Mouse (Mus musculus): Measurements from ENCODE around the gene Acadl.

Gene Acadl

GRCm38 (mm10) chr1:66839135-66839534 is 23.9 kb downstream of the Acadl start:
- no peak for DNase-seq (ENCODE audit: low read depth, low spot score)

- no peak for DNase-seq (ENCODE audit: low read depth, low spot score)
These were observed 24.7 kb downstream of the Acadl start for GRCm38 (mm10) chr1:66838184-66839042.

- no peak for DNase-seq (ENCODE audit: low read depth, low spot score)
These were observed 25.9 kb downstream of the Acadl start for GRCm38 (mm10) chr1:66837207-66837606.

GRCm38 (mm10) chr1:66832636-66833165 is 30.4 kb downstream of the Acadl start:
- no peak for DNase-seq (ENCODE audit: low read depth, low spot score)

- DNase-seq (ENCODE audit: low read depth, low spot score), result no peak
These were observed 31.1 kb downstream of the Acadl start for GRCm38 (mm10) chr1:66831824-66832600.

- no peak for DNase-seq (ENCODE audit: low read depth, low spot score)
These were observed 33.5 kb downstream of the Acadl start for GRCm38 (mm10) chr1:66829400-66830080.

- DNase-seq (ENCODE audit: low read depth, low spot score), result no peak
These were observed 41.1 kb downstream of the Acadl start for GRCm38 (mm10) chr1:66821966-66822365.

- no peak for DNase-seq (ENCODE audit: low read depth, low spot score)
These were observed 42.8 kb downstream of the Acadl start for GRCm38 (mm10) chr1:66820241-66820640.

GRCm38 (mm10) chr1:66817865-66818315 is 45.2 kb downstream of the Acadl start:
- no peak for DNase-seq (ENCODE audit: low read depth, low spot score)

GRCm38 (mm10) chr1:66817453-66817839 is 45.6 kb downstream of the Acadl start, which contains the start of gene Kansl1l:
Gene Kansl1l (minus strand): TSS chr1:66817562.
- DNase-seq (ENCODE audit: low read depth, low spot score), result peak; percentile 76

- DNase-seq (ENCODE audit: low read depth, low spot score), result peak; percentile 84
These were observed 46.1 kb downstream of the Acadl start for GRCm38 (mm10) chr1:66816837-66817452.

- peak; percentile 8 for DNase-seq (ENCODE audit: low read depth, low spot score)
These were observed 46.9 kb downstream of the Acadl start for GRCm38 (mm10) chr1:66815941-66816777.

GRCm38 (mm10) chr1:66814756-66815155 is 48.3 kb downstream of the Acadl start:
- no peak for DNase-seq (ENCODE audit: low read depth, low spot score)

- no peak for DNase-seq (ENCODE audit: low read depth, low spot score)
These were observed 49.9 kb downstream of the Acadl start for GRCm38 (mm10) chr1:66813191-66813590.

- no peak for DNase-seq (ENCODE audit: low read depth, low spot score)
These were observed 56.3 kb downstream of the Acadl start for GRCm38 (mm10) chr1:66806821-66807220.

- DNase-seq (ENCODE audit: low read depth, low spot score), result no peak
These were observed 57.7 kb downstream of the Acadl start for GRCm38 (mm10) chr1:66805408-66805807.

GRCm38 (mm10) chr1:66804710-66805109 is 58.4 kb downstream of the Acadl start:
- DNase-seq (ENCODE audit: low read depth, low spot score), result no peak

- DNase-seq (ENCODE audit: low read depth, low spot score), result no peak
These were observed 65.1 kb downstream of the Acadl start for GRCm38 (mm10) chr1:66797962-66798361.

GRCm38 (mm10) chr1:66792838-66793466 is 70.1 kb downstream of the Acadl start:
- DNase-seq (ENCODE audit: low read depth, low spot score), result no peak

GRCm38 (mm10) chr1:66782296-66782695 is 80.8 kb downstream of the Acadl start:
- DNase-seq (ENCODE audit: low read depth, low spot score), result no peak

Measured in brain, embryonic 18.5 days (tissue).